Mouse (Mus musculus) mesoderm, embryonic 11.5 days (tissue): ENCODE measurements around the gene Fam196b.

Source experiments
- DNase-seq: peaks from one replicate; pipeline ENCODE4 v3.0.0-alpha.2; 2012; ENCODE audit warnings: low read depth, low spot score

Fam196b gene

GRCm38 (mm10) chr11:34314534-34315379 lies at the start of gene Fam196b:
Gene Fam196b (plus strand): TSS chr11:34314822.
- DNase-seq = peak; percentile 67

DNA sequence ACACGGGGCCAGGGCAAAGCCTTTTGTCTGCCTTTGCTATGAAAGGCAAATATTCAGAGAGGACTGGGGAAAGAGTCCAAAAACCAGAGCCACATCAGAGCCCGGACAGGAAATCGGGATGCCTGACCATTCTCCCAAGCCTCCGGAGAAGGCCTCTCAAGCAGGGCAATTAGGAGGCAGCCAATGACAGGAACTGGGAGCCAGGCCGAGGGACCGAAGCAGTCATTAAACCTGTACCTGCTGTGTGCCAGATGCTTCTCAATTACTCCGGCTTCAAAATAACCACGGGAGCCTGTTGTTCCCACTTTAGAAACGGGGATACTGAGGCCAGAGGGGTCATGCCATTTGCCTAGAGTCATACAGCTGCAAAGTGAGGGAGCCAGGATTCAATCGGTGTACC lies 42.6 kb upstream of the Fam196b start:
- no peak for DNase-seq

- DNase-seq = no peak
Observed at GRCm38 (mm10) chr11:34275941-34276340, 38.7 kb upstream of the Fam196b start.

GRCm38 (mm10) chr11:34276363-34277046 lies 38.1 kb upstream of the Fam196b start:
- no peak for DNase-seq

DNA sequence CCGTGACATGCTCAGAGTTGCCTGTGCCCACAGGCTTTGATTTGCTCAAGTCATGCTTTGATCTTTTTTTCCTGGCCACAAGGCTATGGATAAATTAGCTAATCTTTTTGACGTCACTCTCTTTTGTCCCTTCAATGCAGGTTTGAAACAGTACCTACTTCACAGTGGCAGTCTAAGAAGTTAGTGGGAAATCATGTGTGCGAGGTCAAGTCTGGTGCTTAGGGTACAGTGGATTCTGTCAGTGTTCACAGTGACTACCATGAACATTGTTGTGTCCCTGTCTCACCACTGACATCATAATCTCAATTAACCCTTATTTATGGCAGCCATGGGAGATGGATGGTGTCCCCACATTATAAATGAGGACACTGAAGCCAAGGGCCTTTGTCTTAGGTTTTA lies 37.6 kb upstream of the Fam196b start:
- no peak for DNase-seq

DNA sequence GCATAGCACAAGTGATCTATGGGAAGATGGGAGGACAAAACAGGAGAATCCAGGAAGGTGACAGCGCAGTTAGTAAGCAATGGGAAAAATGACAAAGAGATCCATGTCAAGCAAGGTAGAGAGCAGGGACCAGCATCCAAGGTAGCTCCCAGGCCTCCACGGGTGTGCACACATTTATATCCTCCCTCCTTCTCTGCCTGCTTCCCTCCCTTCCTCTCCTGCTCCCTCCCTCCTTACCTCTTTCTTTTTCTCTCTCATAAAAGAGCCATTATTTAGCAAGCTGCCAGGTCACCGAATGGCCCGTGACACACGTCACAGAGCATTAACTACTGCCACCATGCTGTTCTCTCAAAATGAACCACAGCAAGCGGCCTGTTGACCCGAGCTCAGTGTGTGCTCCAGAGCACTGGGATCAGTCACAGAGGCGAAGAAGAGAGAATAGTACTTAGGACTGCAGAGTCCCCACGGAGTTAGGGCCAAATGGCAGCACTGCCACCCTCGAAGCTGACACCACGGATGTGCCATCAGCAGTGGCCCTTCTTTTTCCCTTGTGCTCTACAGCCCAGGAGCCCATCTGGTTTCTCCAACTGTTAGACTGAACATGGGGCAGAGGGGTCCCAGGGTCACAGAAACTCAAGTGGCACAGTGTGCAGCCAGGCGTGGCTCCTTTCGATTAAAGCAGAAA lies 30.4 kb upstream of the Fam196b start:
- peak; percentile 39 for DNase-seq

GRCm38 (mm10) chr11:34290265-34290664 lies 24.4 kb upstream of the Fam196b start:
- DNase-seq = no peak

DNA sequence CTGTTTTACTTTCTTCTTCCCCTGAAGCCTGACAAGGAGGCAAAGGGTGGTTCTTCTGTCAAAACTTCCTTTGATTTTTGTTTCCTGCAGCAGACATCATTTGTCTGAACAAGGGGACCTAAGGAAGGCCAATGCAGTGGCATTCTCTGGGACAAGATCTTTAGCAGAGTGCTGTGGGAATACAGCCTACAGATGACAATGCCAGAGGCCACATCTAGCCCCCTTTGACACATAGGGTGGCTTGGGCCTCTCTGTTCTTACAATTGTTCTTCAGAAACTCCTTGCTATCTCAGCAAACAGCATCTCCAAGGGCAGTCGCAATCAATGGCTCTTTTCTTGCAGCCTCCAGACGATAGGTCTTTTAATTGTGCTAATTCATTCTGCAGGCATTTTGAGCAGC lies 23.9 kb upstream of the Fam196b start:
- no peak for DNase-seq

GRCm38 (mm10) chr11:34291304-34291703 lies 23.3 kb upstream of the Fam196b start:
- DNase-seq = no peak

DNA sequence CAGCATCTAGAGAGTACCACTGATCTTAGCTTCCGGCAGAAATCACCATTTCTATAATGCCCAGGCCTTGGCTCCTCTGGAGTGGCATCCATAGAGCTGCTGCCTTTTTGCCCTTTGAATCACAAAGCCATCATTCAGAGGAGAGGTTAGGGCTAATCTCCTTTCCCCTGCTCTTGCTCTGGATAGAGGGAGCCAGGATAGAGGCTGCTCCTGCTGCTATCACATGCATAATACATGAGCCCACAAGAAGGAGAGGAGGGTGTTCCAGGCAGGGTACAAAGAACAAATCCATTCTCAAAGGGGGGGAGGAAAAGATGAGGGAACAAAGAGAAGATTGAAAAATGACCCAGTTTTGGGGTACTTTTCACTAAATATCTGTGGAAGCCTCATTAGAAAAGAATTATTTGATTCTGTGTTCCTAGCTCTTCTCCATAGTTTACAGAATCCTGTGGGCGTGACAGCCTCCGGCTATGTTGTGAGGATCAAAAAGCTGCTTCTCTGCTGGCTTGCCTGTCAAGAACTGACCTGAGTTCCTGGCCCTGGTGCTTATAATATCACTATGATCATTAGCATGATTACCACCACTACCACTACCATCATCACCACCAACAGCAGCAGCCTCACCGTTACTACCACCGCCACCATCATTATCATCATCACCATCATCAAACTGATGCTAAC lies 16.8 kb upstream of the Fam196b start:
- DNase-seq = no peak

GRCm38 (mm10) chr11:34299550-34299949 lies 15.1 kb upstream of the Fam196b start:
- DNase-seq = no peak

DNA sequence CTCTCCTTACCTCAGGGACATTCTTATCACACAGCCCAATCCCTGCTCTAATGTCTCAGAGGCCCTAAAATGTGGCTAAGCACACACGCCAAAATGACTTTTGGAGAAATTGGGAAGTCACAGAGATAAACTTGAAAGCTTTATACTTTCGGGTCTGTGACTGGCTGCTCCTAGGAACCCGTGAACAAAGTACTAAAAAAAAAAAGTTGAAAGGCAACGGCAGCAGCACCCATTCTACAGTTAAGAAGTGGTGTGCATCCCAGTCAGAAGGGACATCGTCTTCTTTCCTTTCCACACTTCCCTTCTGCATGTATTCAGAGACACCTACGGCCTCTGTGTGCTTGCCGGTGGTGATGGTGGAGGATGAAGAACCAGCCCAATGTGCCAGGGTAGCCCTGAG lies 14.6 kb upstream of the Fam196b start:
- no peak for DNase-seq

- no peak for DNase-seq
Observed at GRCm38 (mm10) chr11:34306231-34306630, 8.4 kb upstream of the Fam196b start.

DNA sequence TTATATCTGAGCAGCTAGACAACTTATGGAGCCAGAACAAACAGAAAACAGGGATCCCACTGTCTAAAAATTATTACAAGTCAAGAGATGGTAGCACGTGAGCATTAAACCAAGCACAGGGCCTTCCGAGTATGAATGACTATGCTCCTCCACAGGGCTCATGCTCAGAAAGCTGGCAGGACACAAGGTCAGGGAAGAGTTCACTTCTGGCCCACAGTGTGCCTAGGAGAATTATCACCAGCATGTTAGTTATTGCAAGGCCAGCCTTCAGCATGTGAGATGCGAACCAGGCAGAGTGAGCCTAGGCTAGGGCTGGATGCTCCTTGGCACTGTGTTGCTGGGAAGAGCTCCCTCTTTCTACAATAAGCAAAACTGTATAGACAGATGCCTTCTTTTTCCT lies 5.9 kb upstream of the Fam196b start:
- DNase-seq = no peak

- DNase-seq = no peak
Observed at GRCm38 (mm10) chr11:34309360-34309759, 5.3 kb upstream of the Fam196b start.

DNA sequence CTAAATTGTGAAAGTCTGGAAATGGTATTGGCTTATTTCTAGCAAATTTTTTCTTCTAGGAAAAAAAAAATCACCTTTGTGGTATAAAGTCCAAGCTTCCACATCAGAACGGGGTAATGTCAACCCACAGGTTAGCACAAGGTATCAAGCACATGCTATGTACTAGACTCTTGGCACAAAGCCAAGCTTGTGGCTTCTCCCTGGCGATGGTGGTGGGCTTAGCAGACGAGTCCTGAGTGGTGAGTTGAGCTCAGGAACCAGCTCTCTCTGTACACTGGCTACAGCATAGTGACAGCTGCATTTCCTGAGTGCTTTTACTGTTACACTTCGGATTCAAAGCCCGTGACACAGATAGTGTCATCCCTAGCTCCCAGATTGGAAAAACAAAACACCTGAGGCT lies 2.9 kb upstream of the Fam196b start:
- no peak for DNase-seq

GRCm38 (mm10) chr11:34312208-34312607 lies 2.4 kb upstream of the Fam196b start:
- DNase-seq = no peak

GRCm38 (mm10) chr11:34315383-34315782 lies 761 bp downstream of the Fam196b start:
- DNase-seq = peak; percentile 49

- no peak for DNase-seq
Observed at GRCm38 (mm10) chr11:34316176-34316575, 1.6 kb downstream of the Fam196b start.

DNA sequence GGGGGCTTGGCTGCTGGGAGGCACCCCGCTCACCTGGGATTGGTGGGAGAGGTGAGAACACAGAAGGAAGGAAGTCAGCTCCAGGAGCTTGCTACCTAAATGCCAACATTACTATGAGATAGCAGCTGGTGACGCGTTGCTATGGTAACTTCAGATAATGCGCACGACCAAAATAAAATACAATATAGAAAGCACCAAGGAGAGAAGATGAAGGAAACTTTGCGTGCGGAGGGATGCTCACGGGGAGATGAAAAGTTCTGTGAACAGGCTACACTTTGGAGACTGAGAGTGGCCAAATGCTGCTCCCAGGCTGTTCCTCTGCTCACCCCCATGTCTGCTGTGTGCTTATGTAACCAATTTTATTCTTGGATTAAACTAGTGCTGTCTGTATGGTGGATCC lies 2.4 kb downstream of the Fam196b start:
- DNase-seq = no peak

DNA sequence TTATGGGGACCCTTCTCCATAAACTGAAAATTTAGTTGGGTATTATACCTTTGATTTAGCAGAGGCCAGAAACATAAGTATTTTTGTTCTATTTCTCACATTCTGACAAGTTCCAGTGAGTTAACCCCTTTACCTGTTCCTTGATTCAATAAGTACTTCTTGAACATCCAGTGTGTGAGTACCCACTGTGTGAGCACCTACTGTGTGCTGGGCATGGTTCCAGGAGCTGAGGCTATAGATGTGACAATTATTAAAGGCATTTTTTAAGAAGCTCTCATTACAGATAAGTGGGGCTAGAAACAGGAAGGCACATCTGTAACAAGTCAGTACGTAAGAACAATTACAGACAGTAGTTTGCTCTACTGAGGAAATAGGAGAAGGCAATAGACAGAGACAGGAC lies 4.7 kb downstream of the Fam196b start:
- no peak for DNase-seq

- no peak for DNase-seq
Observed at GRCm38 (mm10) chr11:34323664-34324063, 9.0 kb downstream of the Fam196b start.
